Mouse (Mus musculus) hindbrain, embryonic 12.5 days (tissue): ENCODE measurements around the gene Hyal1. TPM values are rescaled to one million over a fixed set of nuclear protein-coding genes. Genes with fewer than 3 reads are reported as not detected.
A peak's percentile ranks its signal among the peaks of the same experiment; 100 is the strongest.

Experiments used
- ATAC-seq: fragments of 200-750 bp; cut with Nextera tagmentation; 2 replicates; pipeline ENCODE4 v1.8.0; 2017; ENCODE audit warnings: moderate TSS enrichment; ENCODE audit not compliant: low FRiP score
- H3K27ac ChIP-seq: fragments of 300-500 bp; sonication (generic); 2 replicates; pipeline ENCODE4 v1.5.1; 2016; ENCODE audit warnings: mild to moderate bottlenecking
- H3K27me3 ChIP-seq: fragments of 300-500 bp; sonication (generic); 2 replicates; pipeline ENCODE4 v1.6.1; 2016; ENCODE audit warnings: mild to moderate bottlenecking
- H3K36me3 ChIP-seq: fragments of 300-500 bp; sonication (generic); 2 replicates; pipeline ENCODE4 v1.6.1; 2016; ENCODE audit warnings: mild to moderate bottlenecking
- H3K4me1 ChIP-seq: fragments of 300-500 bp; sonication (generic); 2 replicates; pipeline ENCODE4 v1.6.1; 2016
- H3K4me2 ChIP-seq: fragments of 300-500 bp; sonication (generic); replicated peaks from 2 replicates; pipeline ENCODE4 v1.6.1; 2016; ENCODE audit warnings: mild to moderate bottlenecking
- H3K4me3 ChIP-seq: fragments of 300-500 bp; sonication (generic); 2 replicates; pipeline ENCODE4 v1.5.1; 2016; ENCODE audit warnings: mild to moderate bottlenecking
- H3K9ac ChIP-seq: fragments of 300-500 bp; sonication (generic); 2 replicates; pipeline ENCODE4 v1.6.1; 2016; ENCODE audit warnings: mild to moderate bottlenecking, moderate library complexity
- H3K9me3 ChIP-seq: fragments of 300-500 bp; sonication (generic); replicated peaks from 2 replicates; pipeline ENCODE4 v1.6.1; 2016; ENCODE audit warnings: mild to moderate bottlenecking
- WGBS: fragments of 180-500 bp; shearing (Covaris S2); methylation state at CpG from one replicate; pipeline ENCODE4 v1.1.7; 2016; 5-methylcytosine and 5-hydroxymethylcytosine counted together
- polyA plus RNA-seq: library from polyadenylated mRNA; unstranded; fragments of >200 nt; fragmentation: Nextera tagmentation; extraction: Ambion mirVana; gene quantifications from 2 replicates; pipeline ENCODE4 v1.2.1, GENCODE M21; 2016

Hyal1 gene
- polyA plus RNA-seq, 1 experiment from 2014 or later: 8.1 TPM

DNA sequence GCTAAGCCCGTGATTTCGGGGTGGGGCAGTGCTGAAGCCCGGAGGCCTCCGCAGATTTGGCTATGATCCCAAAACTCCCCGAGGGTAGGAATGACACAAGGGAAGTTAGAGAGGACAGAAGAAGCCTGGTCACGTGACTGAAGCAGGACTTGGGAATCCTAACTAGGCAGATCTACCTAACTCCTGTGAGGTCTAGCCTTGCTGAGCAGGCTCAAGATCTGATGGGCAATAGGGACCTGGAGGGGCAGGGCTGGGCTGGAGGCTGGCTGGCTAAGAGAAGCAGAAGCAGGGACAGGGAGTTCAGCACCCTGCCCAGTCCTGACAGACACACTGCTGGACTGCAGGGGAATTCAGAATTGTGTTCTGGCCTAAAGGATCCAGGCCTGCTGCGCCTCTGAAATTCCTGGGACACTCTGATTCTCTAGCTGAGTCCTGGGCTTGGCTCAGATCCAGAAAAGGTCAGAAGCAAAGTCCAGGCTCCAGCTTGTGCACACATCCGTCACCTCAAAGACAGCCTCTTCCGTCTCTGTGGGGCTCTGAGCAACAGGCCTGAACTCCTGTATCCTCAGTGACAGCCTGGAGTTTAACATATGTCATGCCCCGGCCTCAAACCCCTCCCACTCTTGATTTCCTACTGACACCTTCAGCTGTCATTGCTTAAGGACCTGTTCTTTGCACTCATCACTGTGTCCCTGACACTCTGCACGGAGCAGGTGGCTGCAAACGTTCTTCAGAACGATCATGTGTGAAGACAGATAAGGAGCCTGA, 42.2 kb downstream of the Hyal1 start:
- peak overlapping the region; percentile 40; the same call in 1 of the 2 replicates for H3K27ac ChIP-seq
- H3K4me1 ChIP-seq: peaks cover 25% of the 10 kb centered on the region
- H3K9ac ChIP-seq: no peak overlapping the region
- H3K36me3 ChIP-seq: peaks cover 77% of the 10 kb centered on the region
- H3K27me3 ChIP-seq: no peaks in the 10 kb centered on the region
- H3K4me2 ChIP-seq: no peak overlapping the region
- 63% methylated on average over 13 of the region's 13 CpGs for WGBS
- ATAC-seq: no peak
- H3K9me3 ChIP-seq: no peaks in the 10 kb centered on the region
- H3K4me3 ChIP-seq: no peak overlapping the region

- no peak overlapping the region for H3K4me3 ChIP-seq
- no peak overlapping the region for H3K4me2 ChIP-seq
- ATAC-seq: no peak
- H3K36me3 ChIP-seq: peaks cover 75% of the 10 kb centered on the region
- no peaks in the 10 kb centered on the region for H3K27me3 ChIP-seq
- peak overlapping the region; percentile 40; the same call in 1 of the 2 replicates for H3K27ac ChIP-seq
- H3K4me1 ChIP-seq: peaks cover 26% of the 10 kb centered on the region
- WGBS: 86% methylated on average over 13 of the region's 13 CpGs
- no peak overlapping the region for H3K9ac ChIP-seq
- H3K9me3 ChIP-seq: no peaks in the 10 kb centered on the region
Measured at GRCm38 (mm10) chr9:107619546-107619879, 42.8 kb downstream of the Hyal1 start.

DNA sequence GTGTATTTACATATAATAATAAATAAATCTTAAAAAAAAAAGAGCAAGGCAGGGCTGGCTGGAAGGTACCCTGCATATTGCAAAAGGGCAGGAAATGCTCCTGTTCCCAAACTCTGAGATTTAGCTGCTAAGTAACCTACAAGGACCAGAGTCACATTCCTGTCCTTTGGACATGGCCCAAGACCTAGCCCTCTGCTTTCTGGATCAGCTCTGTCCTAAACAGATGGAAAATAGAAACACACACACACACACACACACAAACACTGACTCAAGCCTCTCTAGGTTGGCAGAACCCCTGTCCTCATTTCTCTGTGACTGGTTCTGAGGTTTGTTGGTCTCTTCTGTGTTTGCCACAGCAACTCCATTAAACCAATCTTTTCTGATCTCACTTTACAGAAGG, 44.2 kb downstream of the Hyal1 start:
- Histone ChIP-seq H3K4me2 (no peak overlapping the region), H3K9ac (no peak overlapping the region), H3K36me3 (peaks cover 73% of the 10 kb centered on the region), H3K27me3 (no peaks in the 10 kb centered on the region), H3K9me3 (no peaks in the 10 kb centered on the region), H3K4me1 (peaks cover 28% of the 10 kb centered on the region), H3K4me3 (no peak overlapping the region), H3K27ac (no peak overlapping the region)
- ATAC-seq: no peak

GRCm38 (mm10) chr9:107624539-107624938, 47.8 kb downstream of the Hyal1 start:
- H3K9ac ChIP-seq: peak overlapping the region; percentile 38; the same call in 1 of the 2 replicates
- no peaks in the 10 kb centered on the region for H3K27me3 ChIP-seq
- H3K4me2 ChIP-seq: no peak overlapping the region
- no peak for ATAC-seq
- peaks cover 56% of the 10 kb centered on the region for H3K4me1 ChIP-seq
- H3K27ac ChIP-seq: peak overlapping the region; percentile 23; the same call in 1 of the 2 replicates
- H3K4me3 ChIP-seq: no peak overlapping the region
- 74% methylated on average over 5 of the region's 5 CpGs for WGBS
- H3K36me3 ChIP-seq: peaks cover 45% of the 10 kb centered on the region
- H3K9me3 ChIP-seq: no peaks in the 10 kb centered on the region

- H3K4me1 ChIP-seq: peaks cover 56% of the 10 kb centered on the region
- 80% methylated on average over 3 of the region's 3 CpGs for WGBS
Measured at GRCm38 (mm10) chr9:107624951-107625350, 48.2 kb downstream of the Hyal1 start.

GRCm38 (mm10) chr9:107625351-107626128, 48.8 kb downstream of the Hyal1 start:
- WGBS: 89% methylated on average over 12 of the region's 12 CpGs
- H3K27ac ChIP-seq: peak overlapping the region; percentile 97
- H3K4me1 ChIP-seq: peaks cover 61% of the 10 kb centered on the region

More at GRCm38 (mm10) chr9:107624951-107625350, 48.2 kb downstream of the Hyal1 start:
- ATAC-seq: no peak
- peak overlapping the region; percentile 23 for H3K27ac ChIP-seq
- peak overlapping the region; percentile 33; the same call in 1 of the 2 replicates for H3K9ac ChIP-seq
- H3K36me3 ChIP-seq: peaks cover 41% of the 10 kb centered on the region
- H3K4me3 ChIP-seq: no peak overlapping the region
- no peaks in the 10 kb centered on the region for H3K27me3 ChIP-seq
- H3K4me2 ChIP-seq: no peak overlapping the region
- no peaks in the 10 kb centered on the region for H3K9me3 ChIP-seq

GRCm38 (mm10) chr9:107626158-107626843, 49.6 kb downstream of the Hyal1 start:
- Histone ChIP-seq H3K36me3 (peaks cover 33% of the 10 kb centered on the region), H3K9ac (peak overlapping the region; percentile 68), H3K4me3 (peak overlapping the region; percentile 3; the same call in 1 of the 2 replicates), H3K4me1 (peaks cover 69% of the 10 kb centered on the region), H3K27me3 (no peaks in the 10 kb centered on the region), H3K9me3 (no peaks in the 10 kb centered on the region), H3K4me2 (peak overlapping the region; percentile 99), H3K27ac (peak overlapping the region; percentile 97)
- WGBS: 31% methylated on average over 14 of the region's 15 CpGs
- peak; percentile 45 for ATAC-seq

More at GRCm38 (mm10) chr9:107625351-107626128, 48.8 kb downstream of the Hyal1 start:
- peak overlapping the region; percentile 68 for H3K9ac ChIP-seq
- no peaks in the 10 kb centered on the region for H3K27me3 ChIP-seq
- peaks cover 35% of the 10 kb centered on the region for H3K36me3 ChIP-seq
- H3K4me3 ChIP-seq: no peak overlapping the region
- no peak for ATAC-seq
- H3K4me2 ChIP-seq: no peak overlapping the region
- no peaks in the 10 kb centered on the region for H3K9me3 ChIP-seq

DNA sequence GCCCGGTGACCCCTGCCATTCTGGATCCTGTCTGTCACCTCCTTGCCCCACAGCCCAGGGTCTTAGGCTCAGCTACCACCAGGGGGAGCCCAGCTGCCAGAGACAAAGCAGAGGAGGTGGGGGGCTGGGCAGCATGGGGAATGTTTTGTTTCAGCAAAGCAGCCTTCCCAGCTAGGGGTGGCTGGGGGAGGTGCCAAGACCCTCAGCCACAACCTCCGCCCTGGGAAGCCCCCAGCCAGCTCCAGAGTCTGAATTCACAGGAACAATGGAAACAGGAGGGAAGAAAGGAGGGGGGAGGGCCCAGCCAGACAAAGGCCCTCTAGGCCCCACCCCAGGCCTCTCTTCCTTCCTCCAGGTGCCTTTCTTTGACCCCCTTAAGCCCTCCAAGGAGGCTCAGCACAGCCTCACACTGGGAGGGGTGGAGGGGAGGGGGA, 50.1 kb downstream of the Hyal1 start:
- 0% methylated on average over 2 of the region's 2 CpGs for WGBS
- peaks cover 74% of the 10 kb centered on the region for H3K4me1 ChIP-seq

DNA sequence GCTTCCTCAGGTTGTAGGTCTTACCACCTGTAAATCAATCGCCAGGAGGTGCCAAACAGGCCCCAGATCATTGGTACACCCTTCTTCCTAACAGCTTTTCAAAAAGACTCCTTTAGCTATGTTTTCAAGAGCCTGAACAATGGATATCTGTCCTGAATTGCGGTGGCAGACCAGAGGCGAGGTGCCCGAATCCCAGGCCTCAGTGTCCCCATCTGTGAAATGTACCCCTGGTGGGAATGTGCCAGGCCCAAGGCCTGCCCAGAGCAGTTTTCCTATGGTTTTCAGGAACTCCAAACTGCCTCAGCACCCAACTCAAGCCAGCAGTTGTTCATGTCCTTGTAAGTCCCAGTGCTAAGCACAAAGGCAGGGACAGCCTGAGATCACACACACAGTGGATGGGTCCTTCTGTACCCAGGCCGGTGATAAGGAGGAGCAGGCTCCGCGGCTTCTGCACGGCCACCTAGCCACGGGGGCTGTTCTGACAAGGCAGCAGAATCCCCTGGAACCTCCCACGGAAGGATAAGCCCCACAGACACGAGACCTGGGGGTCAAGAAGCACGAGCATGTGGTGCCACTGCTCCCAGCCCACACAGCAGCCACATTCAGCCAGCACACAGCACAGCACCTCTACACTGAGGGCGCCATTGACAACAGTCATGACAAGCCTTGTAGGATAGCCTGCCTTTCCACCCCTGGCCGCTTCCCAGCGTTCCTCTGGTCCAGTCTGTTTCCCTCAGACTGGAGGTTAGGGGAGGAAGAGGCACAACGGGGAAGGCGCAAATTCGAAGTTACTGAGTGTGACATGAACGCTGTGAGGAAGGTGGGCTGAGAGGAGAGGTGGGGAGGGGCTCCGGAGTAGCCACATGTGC, 50.9 kb downstream of the Hyal1 start:
- Histone ChIP-seq H3K4me3 (peak overlapping the region; percentile 7; the same call in 1 of the 2 replicates), H3K27ac (peak overlapping the region; percentile 97), H3K4me1 (peaks cover 82% of the 10 kb centered on the region), H3K4me2 (peak overlapping the region; percentile 99), H3K9ac (peak overlapping the region; percentile 68), H3K36me3 (peaks cover 25% of the 10 kb centered on the region), H3K9me3 (no peaks in the 10 kb centered on the region), H3K27me3 (no peaks in the 10 kb centered on the region)
- no peak for ATAC-seq
- WGBS: 21% methylated on average over 20 of the region's 20 CpGs

More for the DNA sequence above, 50.1 kb downstream of the Hyal1 start:
- H3K4me2 ChIP-seq: peak overlapping the region; percentile 99
- no peaks in the 10 kb centered on the region for H3K9me3 ChIP-seq
- peak overlapping the region; percentile 3; the same call in 1 of the 2 replicates for H3K4me3 ChIP-seq
- no peaks in the 10 kb centered on the region for H3K27me3 ChIP-seq
- peak; percentile 72 for ATAC-seq
- peaks cover 32% of the 10 kb centered on the region for H3K36me3 ChIP-seq
- H3K9ac ChIP-seq: peak overlapping the region; percentile 68
- H3K27ac ChIP-seq: peak overlapping the region; percentile 97

GRCm38 (mm10) chr9:107628721-107629410, 52.1 kb downstream of the Hyal1 start:
- WGBS: 29% methylated on average over 14 of the region's 15 CpGs
- Histone ChIP-seq H3K9me3 (no peaks in the 10 kb centered on the region), H3K4me1 (peaks cover 94% of the 10 kb centered on the region), H3K4me2 (peak overlapping the region; percentile 99), H3K4me3 (peak overlapping the region; percentile 2; the same call in 1 of the 2 replicates), H3K9ac (peak overlapping the region; percentile 68), H3K36me3 (peaks cover 18% of the 10 kb centered on the region; the same call in 1 of the 2 replicates), H3K27ac (peak overlapping the region; percentile 97), H3K27me3 (no peaks in the 10 kb centered on the region)
- no peak for ATAC-seq

GRCm38 (mm10) chr9:107629411-107629730, 52.6 kb downstream of the Hyal1 start:
- 24% methylated on average over 4 of the region's 4 CpGs for WGBS

More at GRCm38 (mm10) chr9:107629411-107629730, 52.6 kb downstream of the Hyal1 start:
- ATAC-seq: no peak
- Histone ChIP-seq H3K4me2 (peak overlapping the region; percentile 99), H3K4me1 (peaks cover 99% of the 10 kb centered on the region), H3K9ac (peak overlapping the region; percentile 68), H3K27me3 (no peaks in the 10 kb centered on the region), H3K4me3 (peak overlapping the region; percentile 2; the same call in 1 of the 2 replicates), H3K36me3 (peaks cover 17% of the 10 kb centered on the region; the same call in 1 of the 2 replicates), H3K9me3 (no peaks in the 10 kb centered on the region), H3K27ac (peak overlapping the region; percentile 97)
